Mouse (Mus musculus) embryonic facial prominence, embryonic 13.5 days (tissue): ENCODE data around the gene Ube2u. TPM values are rescaled to one million over a fixed set of nuclear protein-coding genes. Genes with fewer than 3 reads are reported as not detected.

Experiments
- ATAC-seq: fragments of 200-750 bp; cut with Nextera tagmentation; 2 replicates; pipeline ENCODE4 v1.8.0; 2017; ENCODE audit warnings: low read depth; ENCODE audit not compliant: insufficient number of reproducible peaks, insufficient read depth, low FRiP score, low TSS enrichment
- H3K27ac ChIP-seq: fragments of 300-500 bp; sonication (generic); 2 replicates; pipeline ENCODE4 v1.5.1; 2015; ENCODE audit warnings: moderate library complexity, mild to moderate bottlenecking, inconsistent platforms
- H3K27me3 ChIP-seq: fragments of 300-500 bp; sonication (generic); 2 replicates; pipeline ENCODE4 v1.6.1; 2015; ENCODE audit warnings: mild to moderate bottlenecking, inconsistent platforms
- H3K36me3 ChIP-seq: fragments of 300-500 bp; sonication (generic); 2 replicates; pipeline ENCODE4 v1.6.1; 2015; ENCODE audit warnings: mild to moderate bottlenecking, inconsistent platforms
- H3K4me1 ChIP-seq: fragments of 300-500 bp; sonication (generic); 2 replicates; pipeline ENCODE4 v1.6.1; 2015; ENCODE audit warnings: inconsistent platforms
- H3K4me2 ChIP-seq: fragments of 300-500 bp; sonication (generic); 2 replicates; pipeline ENCODE4 v1.6.1; 2015; ENCODE audit warnings: moderate library complexity, mild to moderate bottlenecking, inconsistent platforms
- H3K4me3 ChIP-seq: fragments of 300-500 bp; sonication (generic); 2 replicates; pipeline ENCODE4 v1.5.1; 2015; ENCODE audit warnings: mild to moderate bottlenecking, inconsistent platforms
- H3K9ac ChIP-seq: fragments of 300-500 bp; sonication (generic); 2 replicates; pipeline ENCODE4 v1.6.1; 2015; ENCODE audit warnings: mild to moderate bottlenecking, inconsistent platforms
- H3K9me3 ChIP-seq: fragments of 300-500 bp; sonication (generic); 2 replicates; pipeline ENCODE4 v1.6.1; 2016; ENCODE audit warnings: inconsistent platforms
- WGBS: fragments of 180-500 bp; shearing (Covaris S2); methylation state at CpG from one replicate; pipeline ENCODE4 v1.1.7; 2015; ENCODE audit warnings: mixed read lengths; 5-methylcytosine and 5-hydroxymethylcytosine counted together
- polyA plus RNA-seq: library from polyadenylated mRNA; unstranded; fragments of >200 nt; fragmentation: Nextera tagmentation; extraction: Ambion mirVana; gene quantifications from 2 replicates; pipeline ENCODE4 v1.2.1, GENCODE M21; 2015

The Ube2u gene
- polyA plus RNA-seq, 1 experiment from 2014 or later: 0.48 TPM

DNA sequence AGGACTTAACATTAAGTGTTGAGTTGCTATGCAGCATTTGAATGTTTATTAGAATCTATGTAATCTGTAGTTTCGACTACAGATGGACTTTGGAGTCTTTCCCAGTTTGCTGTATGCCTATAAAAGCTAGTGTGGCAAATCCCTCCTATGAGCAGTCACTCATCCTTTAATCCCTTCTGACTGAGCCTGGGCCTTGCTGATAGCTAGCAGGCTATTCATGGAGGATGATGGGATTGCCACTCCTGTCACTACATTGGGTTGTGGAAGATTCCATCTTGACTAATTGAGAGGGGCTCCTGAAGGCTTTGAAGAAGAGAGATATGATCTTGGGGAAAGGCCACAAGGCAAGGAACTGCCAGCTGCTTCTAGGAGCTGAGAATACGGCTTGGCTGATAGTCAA lies 74.6 kb downstream of the Ube2u start:
- Histone ChIP-seq H3K27me3 (no peaks in the 10 kb centered on the region), H3K4me1 (no peaks in the 10 kb centered on the region), H3K9me3 (no peaks in the 10 kb centered on the region), H3K9ac (no peak overlapping the region), H3K4me3 (no peak overlapping the region), H3K36me3 (no peaks in the 10 kb centered on the region), H3K27ac (no peak overlapping the region), H3K4me2 (no peak overlapping the region)
- ATAC-seq: no peak
- 84% methylated on average over 2 of the region's 2 CpGs for WGBS

DNA sequence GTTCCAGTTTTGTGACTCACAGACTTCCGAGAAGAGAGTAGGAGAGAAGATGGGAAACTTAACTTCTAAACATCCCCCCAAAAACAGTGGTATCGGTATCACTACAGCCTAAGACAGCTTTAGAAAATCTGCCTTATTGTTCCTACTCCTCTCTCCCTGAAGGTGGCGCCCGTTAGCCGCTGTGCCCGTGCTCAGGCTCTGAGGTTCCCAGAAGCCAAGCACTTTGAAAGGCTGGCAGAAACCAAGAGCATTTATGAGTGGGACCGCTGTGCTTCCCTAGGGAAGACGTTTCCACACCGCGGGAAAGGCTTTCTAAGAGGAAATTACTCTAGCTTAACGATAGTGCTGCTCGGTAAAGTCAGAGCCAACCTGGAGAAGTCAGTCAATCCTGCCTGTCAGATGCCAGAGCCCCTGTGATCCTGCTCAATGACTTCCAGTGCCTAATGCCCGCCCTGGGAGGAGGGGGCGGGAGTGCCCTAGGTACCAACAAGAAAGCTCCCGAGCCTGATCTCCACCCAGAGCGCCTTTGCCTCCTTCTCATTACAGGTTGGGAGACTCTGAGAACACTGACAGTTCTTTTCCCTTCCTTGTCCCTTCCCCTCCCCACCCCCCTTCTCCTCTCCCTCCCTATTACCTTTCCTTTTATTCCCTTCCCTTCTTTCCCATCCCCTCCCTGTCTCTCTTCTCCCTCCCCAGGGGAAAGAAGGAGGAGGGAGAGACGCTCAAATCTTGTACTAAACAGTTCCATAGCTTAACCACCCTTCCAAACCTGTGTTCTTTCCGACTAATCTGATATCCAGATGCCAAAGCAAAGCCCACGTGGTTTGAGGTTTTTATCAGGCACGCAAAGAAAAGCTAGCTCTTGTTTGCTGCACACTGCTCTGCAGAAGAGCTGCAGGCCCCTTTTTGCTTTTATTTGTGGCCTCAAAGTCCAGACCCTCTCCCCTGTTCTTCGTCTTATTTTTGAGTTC lies 109.9 kb downstream of the Ube2u start:
- Histone ChIP-seq H3K9ac (peak overlapping the region; percentile 62), H3K9me3 (no peaks in the 10 kb centered on the region), H3K4me2 (peak overlapping the region; percentile 76), H3K4me1 (peaks cover 26% of the 10 kb centered on the region), H3K27me3 (peaks cover 3% of the 10 kb centered on the region; the same call in 1 of the 2 replicates), H3K36me3 (no peaks in the 10 kb centered on the region), H3K4me3 (peak overlapping the region; percentile 38), H3K27ac (peak overlapping the region; percentile 86)
- 2% methylated on average over 21 of the region's 21 CpGs for WGBS
- peak; percentile 83 for ATAC-seq

DNA sequence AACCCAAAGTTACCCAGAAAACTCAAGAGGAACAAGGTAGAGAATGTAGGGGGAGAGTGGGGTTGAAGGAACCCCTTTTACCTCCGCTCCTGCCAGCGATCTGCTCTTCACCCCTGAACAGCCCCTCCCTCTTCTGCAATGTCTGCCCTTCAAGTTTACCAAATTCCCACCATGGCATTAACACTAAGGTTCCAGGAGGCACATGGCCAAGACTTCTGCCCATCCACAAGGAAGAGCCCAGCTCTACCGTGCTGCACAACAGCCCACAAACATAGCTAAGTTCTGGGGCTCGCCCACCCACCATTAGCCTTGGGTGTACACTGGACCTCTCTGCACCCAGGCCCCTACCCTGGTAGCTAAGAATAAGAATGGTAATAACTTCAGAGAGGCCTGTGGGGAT lies 117.1 kb downstream of the Ube2u start:
- 91% methylated on average over 4 of the region's 4 CpGs for WGBS
- H3K27ac ChIP-seq: no peak overlapping the region
- H3K4me2 ChIP-seq: no peak overlapping the region
- no peaks in the 10 kb centered on the region for H3K27me3 ChIP-seq
- H3K9ac ChIP-seq: no peak overlapping the region
- H3K4me1 ChIP-seq: peaks cover 15% of the 10 kb centered on the region
- ATAC-seq: no peak
- H3K9me3 ChIP-seq: 0 out of 2 replicates have a peak, but pooled peaks cover 5% of the 10 kb centered on the region
- no peaks in the 10 kb centered on the region for H3K36me3 ChIP-seq
- H3K4me3 ChIP-seq: no peak overlapping the region

DNA sequence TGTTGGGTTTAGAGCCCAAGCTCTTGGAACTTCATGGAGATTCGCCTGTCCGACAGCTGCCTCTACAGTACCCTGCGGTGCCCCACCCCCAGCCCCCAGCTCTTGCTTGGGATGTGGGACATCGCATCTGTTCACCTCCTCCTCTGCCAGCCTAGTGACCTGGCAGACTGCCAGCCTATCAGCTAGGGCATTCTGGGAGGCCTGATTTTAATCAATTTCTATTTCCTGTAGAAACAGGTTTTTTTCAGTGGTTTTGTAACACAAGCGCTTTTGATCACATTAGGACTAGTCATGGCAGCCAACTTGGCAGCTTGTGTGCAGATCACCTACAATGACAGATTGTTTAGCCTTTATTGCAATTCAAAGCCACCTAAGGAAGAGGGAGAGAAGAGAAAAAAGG lies 118.0 kb downstream of the Ube2u start:
- peak overlapping the region; percentile 26; the same call in 1 of the 2 replicates for H3K4me2 ChIP-seq
- 50% methylated on average over 5 of the region's 5 CpGs for WGBS
- H3K27ac ChIP-seq: no peak overlapping the region
- H3K27me3 ChIP-seq: no peaks in the 10 kb centered on the region
- no peak overlapping the region for H3K4me3 ChIP-seq
- H3K4me1 ChIP-seq: peaks cover 15% of the 10 kb centered on the region
- ATAC-seq: no peak
- no peak overlapping the region for H3K9ac ChIP-seq
- 0 out of 2 replicates have a peak, but pooled peaks cover 5% of the 10 kb centered on the region for H3K9me3 ChIP-seq
- no peaks in the 10 kb centered on the region for H3K36me3 ChIP-seq

DNA sequence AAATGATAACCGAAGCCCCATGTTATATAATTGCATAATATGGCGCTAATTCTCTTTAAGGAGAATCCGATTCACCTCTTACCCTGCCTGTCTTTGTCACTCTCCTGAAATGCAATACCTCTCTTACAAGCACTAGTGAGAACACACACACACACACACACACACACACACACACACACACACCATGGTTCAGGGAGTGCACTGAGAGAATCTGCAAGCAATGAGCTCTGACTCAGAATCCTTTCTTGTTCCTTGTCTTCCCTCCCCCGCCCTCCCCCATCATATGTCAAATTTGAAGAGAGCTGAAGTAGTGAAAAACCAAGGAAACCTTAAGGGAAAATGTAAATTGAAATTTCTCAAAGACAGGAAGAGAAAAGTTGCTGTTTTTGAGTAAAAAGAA lies 118.4 kb downstream of the Ube2u start:
- no peak for ATAC-seq
- WGBS: 50% methylated on average over 4 of the region's 4 CpGs
- no peaks in the 10 kb centered on the region for H3K36me3 ChIP-seq

More for the DNA sequence above, 118.4 kb downstream of the Ube2u start:
- no peaks in the 10 kb centered on the region for H3K27me3 ChIP-seq
- peaks cover 15% of the 10 kb centered on the region for H3K4me1 ChIP-seq
- H3K4me2 ChIP-seq: peak overlapping the region; percentile 26; the same call in 1 of the 2 replicates
- no peak overlapping the region for H3K4me3 ChIP-seq
- H3K9me3 ChIP-seq: 0 out of 2 replicates have a peak, but pooled peaks cover 5% of the 10 kb centered on the region
- no peak overlapping the region; the same call in 1 of the 2 replicates for H3K27ac ChIP-seq
- no peak overlapping the region for H3K9ac ChIP-seq
